Mouse (Mus musculus): Measurements from ENCODE around the gene Unc45a.

DNA sequence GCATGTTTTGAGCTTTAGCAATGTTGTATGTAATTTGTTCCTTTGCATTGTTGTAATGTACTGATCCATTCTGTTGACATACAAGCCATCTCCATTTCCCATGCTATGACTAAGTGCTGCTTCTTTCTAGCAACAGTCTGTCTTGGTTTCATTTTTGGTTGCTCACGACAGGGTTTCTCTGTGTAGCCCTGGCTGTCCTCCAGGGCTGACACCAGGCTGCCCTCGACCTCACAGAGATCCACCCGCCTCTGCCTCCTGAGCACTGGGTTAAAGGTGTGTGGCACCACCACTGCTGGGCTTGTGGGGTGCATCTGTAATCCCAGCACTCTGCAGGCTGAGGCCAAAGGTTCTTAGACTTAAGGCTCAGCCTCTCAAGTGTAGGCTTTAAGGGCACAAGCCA lies 41.2 kb downstream of the Unc45a start:
- TF ChIP-seq CTCF (IDR thresholded peaks at IDR 0.05; ENCODE audit: borderline replicate concordance, control insufficient read depth, extremely low read depth, insufficient read depth, low read length, poor library complexity) = no peak
- TF ChIP-seq POLR2A (IDR thresholded peaks at IDR 0.05; ENCODE audit: control insufficient read depth, extremely low read depth, insufficient read depth, low read length, poor library complexity) = no peak
